Mouse (Mus musculus): Measurements from ENCODE around the gene Pbx1.

DNA sequence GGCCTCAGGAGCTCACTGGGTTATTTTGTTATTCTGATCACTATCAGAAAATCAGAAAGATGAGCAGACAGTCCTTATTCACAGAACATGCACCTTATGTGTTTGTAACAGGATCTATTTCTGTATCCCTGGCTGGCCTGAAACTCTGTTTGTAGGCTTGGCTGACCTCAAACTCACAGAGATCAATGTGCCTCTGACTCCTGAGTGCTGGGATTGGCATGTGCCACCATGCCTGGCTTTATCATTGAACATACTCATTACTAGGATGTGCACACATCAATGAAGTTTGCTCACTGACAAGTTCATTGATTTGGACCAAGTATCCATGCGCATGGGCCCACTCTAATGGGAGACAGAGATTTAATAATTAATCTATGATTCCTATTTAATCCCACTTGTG lies 27.4 kb upstream of the Pbx1 start:
- TF ChIP-seq EP300 (optimal IDR thresholded peaks at IDR 0.05): no peak
- no peak for TF ChIP-seq CTCF (IDR thresholded peaks at IDR 0.05; ENCODE audit: low read depth)
